Mouse (Mus musculus) thymus, adult 2 months (tissue): ENCODE data around the gene Anks1b.

ENCODE experiments used
- CTCF ChIP-seq: fragments of 200-500 bp; IDR thresholded peaks from 2 replicates; pipeline ENCODE4 v1.5.1; 2012; ENCODE audit warnings: mild to moderate bottlenecking, control low read depth, low read length, moderate library complexity, borderline replicate concordance; ENCODE audit not compliant: control insufficient read depth, poor library complexity, insufficient read depth; ENCODE audit errors: extremely low read depth
- POLR2A ChIP-seq: fragments of 200-500 bp; IDR thresholded peaks from 2 replicates; pipeline ENCODE4 v1.6.1; 2012; ENCODE audit warnings: mild to moderate bottlenecking, low read length, control low read depth, moderate library complexity; ENCODE audit not compliant: control insufficient read depth, poor library complexity, insufficient read depth; ENCODE audit errors: extremely low read depth

- no peak for TF ChIP-seq CTCF
- no peak for TF ChIP-seq POLR2A
Observed at GRCm38 (mm10) chr10:90674362-90674761, 801.1 kb downstream of the Anks1b start.
